Mouse (Mus musculus) monocyte, adult 2 months (primary cell): ENCODE results near the gene Olfr738.

Source experiments
- DNase-seq, 2 experiments: peaks; one replicate each; pipeline ENCODE4 v3.0.0; 2022; ENCODE audit warnings: low spot score in 2 of 2, low read depth in 1 of 2

Gene Olfr738

GRCm38 (mm10) chr14:50407268-50407667 is at the start of gene Olfr738:
Olfr738 (plus strand) TSS chr14:50407568.
- DNase-seq: no peak

- no peak for DNase-seq
Measured at GRCm38 (mm10) chr14:50357593-50357992, 49.8 kb upstream of the Olfr738 start, which contains the start of gene Tlr11. Tlr11 (plus strand) TSS chr14:50357914.

DNA sequence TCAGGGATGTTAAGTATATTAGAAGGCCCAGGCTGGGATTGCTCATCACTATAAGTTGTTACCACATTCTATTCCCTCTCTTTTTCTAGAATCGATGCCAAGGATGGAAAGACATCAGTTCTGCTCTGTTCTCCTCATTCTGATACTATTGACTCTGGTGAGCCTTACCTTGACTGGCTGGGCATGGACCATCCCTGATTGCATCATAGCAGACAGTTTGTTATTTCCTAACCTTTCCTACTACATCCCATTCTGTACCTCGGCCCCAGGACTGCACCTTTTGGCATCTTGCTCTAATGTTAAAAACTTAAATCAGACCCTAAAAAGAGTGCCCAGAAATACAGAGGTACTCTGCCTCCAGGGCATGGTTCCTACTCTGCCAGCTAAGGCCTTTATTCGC is 46.9 kb upstream of the Olfr738 start:
- DNase-seq: no peak

GRCm38 (mm10) chr14:50363561-50363960 is 43.8 kb upstream of the Olfr738 start:
- no peak for DNase-seq

GRCm38 (mm10) chr14:50380863-50381262 is 26.5 kb upstream of the Olfr738 start, which contains the start of gene Olfr736:
Olfr736 (plus strand) TSS chr14:50381163.
- no peak for DNase-seq

GRCm38 (mm10) chr14:50418326-50418725 is 11.0 kb downstream of the Olfr738 start, which contains the start of gene Olfr739:
Olfr739 (plus strand) TSS chr14:50418626.
- no peak for DNase-seq

- DNase-seq: no peak
Measured at GRCm38 (mm10) chr14:50445245-50445644, 37.9 kb downstream of the Olfr738 start, which contains the start of gene Olfr740. Olfr740 (plus strand) TSS chr14:50445545.
